Mouse (Mus musculus) midbrain, postnatal 0 days (tissue): Measurements from ENCODE around the gene Gm12830. TPM values are rescaled to one million over a fixed set of nuclear protein-coding genes. Genes with fewer than 3 reads are reported as not detected.

Experiments
- ATAC-seq: fragments of 200-750 bp; cut with Nextera tagmentation; 2 replicates; pipeline ENCODE4 v1.8.0; 2017; ENCODE audit warnings: moderate number of reproducible peaks, mild to moderate bottlenecking, moderate TSS enrichment, moderate library complexity; ENCODE audit not compliant: low FRiP score
- DNase-seq: peaks from one replicate; pipeline ENCODE4 v3.0.0-alpha.2; 2015; ENCODE audit warnings: low spot score
- H3K27ac ChIP-seq: fragments of 300-500 bp; sonication (generic); 2 replicates; pipeline ENCODE4 v1.5.1; 2014; ENCODE audit warnings: low read depth, mild to moderate bottlenecking, low read length, mixed read lengths
- H3K27me3 ChIP-seq: fragments of 300-500 bp; sonication (generic); 2 replicates; pipeline ENCODE4 v1.6.1; 2014; ENCODE audit warnings: low read length, control low read depth, mixed read lengths; ENCODE audit not compliant: insufficient read depth
- H3K36me3 ChIP-seq: fragments of 300-500 bp; sonication (generic); 2 replicates; pipeline ENCODE4 v1.6.1; 2014; ENCODE audit warnings: low read length, control low read depth, mixed read lengths; ENCODE audit not compliant: insufficient read depth
- H3K4me1 ChIP-seq: fragments of 300-500 bp; sonication (generic); 2 replicates; pipeline ENCODE4 v1.6.1; 2014; ENCODE audit warnings: mild to moderate bottlenecking, control low read depth, antibody characterized with exemption, low read length, mixed read lengths; ENCODE audit not compliant: insufficient read depth
- H3K4me2 ChIP-seq: fragments of 300-500 bp; sonication (generic); 2 replicates; pipeline ENCODE4 v1.6.1; 2014; ENCODE audit warnings: low read depth, mild to moderate bottlenecking, low read length, mixed read lengths; ENCODE audit not compliant: poor library complexity, severe bottlenecking
- H3K4me3 ChIP-seq: fragments of 300-500 bp; sonication (generic); 2 replicates; pipeline ENCODE4 v1.5.1; 2014; ENCODE audit warnings: low read depth, mild to moderate bottlenecking, low read length, moderate library complexity
- H3K9ac ChIP-seq: fragments of 300-500 bp; sonication (generic); replicated peaks from 2 replicates; pipeline ENCODE4 v1.6.1; 2014; ENCODE audit warnings: mild to moderate bottlenecking, low read length, moderate library complexity, mixed read lengths; ENCODE audit not compliant: poor library complexity, severe bottlenecking
- H3K9me3 ChIP-seq: fragments of 300-500 bp; sonication (generic); 2 replicates; pipeline ENCODE4 v1.6.1; 2016; ENCODE audit warnings: low read length, control low read depth
- CTCF ChIP-seq: IDR thresholded peaks from 2 replicates; pipeline ENCODE4 v1.5.1; 2016; ENCODE audit warnings: antibody characterized with exemption, mild to moderate bottlenecking
- WGBS: fragments of 180-500 bp; shearing (Covaris S2); extraction: QIAGEN DNeasy Blood & Tissue Kit; methylation state at CpG from one replicate; pipeline ENCODE4 v1.1.7; 2014; 5-methylcytosine and 5-hydroxymethylcytosine counted together
- polyA plus RNA-seq: library from polyadenylated mRNA; unstranded; fragments of >200 nt; fragmentation: Nextera tagmentation; extraction: Ambion mirVana; gene quantifications from 2 replicates; pipeline ENCODE4 v1.2.1, GENCODE M21; 2015
- total RNA-seq: library from RNA; depleted of rRNA; stranded (reverse); fragments of >200 nt; gene quantifications from 2 replicates; pipeline ENCODE4 v1.2.3, GENCODE M21; 2014; rRNA removed

Gm12830 gene
- total RNA-seq (not detected in 2 replicates), polyA plus RNA-seq (0.09 TPM in 1 of 2 replicates, not detected in the other)

DNA sequence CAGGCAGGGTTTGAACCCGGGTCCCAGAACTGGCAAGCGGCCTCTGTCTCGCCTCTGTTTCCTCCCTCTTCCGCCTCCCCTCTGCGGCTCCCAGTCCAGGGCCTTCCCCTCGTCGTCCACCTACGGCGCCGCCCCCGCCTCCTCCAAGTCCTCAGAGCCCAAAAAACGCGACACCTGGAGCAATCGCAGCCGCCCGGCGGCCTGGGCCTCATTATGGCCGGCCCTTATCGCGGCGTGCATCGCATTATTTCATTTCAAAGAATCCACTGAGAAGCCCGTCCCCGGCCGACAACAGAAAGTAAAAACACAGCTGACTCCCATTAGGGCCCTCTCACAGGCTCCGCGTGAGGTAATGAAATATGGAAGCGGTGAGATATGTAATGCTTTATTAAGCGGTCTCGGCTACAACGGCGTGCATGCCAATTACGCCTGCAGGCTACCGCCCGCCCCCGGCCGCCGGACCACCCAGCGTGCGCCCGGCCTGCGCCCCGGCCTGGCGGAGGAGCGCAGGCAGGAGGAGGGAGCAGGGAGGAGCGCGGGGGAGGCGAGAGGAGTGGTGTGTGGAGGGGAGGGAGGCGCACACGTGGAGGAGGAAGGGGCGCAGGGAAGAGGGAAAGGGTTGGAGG lies at the start of gene Gm12830:
Gene Gm12830 (plus strand): TSS at position 156 of the 626 bp plus-strand sequence.
- ATAC-seq = peak; percentile 80
- Histone ChIP-seq H3K36me3 (no peaks in the 10 kb centered on the region), H3K4me3 (peak within 1 kb of the TSS; percentile 47), H3K9ac (peak within 1 kb of the TSS; percentile 53), H3K4me1 (no peaks in the 10 kb centered on the region), H3K27ac (no peak within 1 kb of the TSS), H3K9me3 (no peaks in the 10 kb centered on the region), H3K4me2 (peak within 1 kb of the TSS; percentile 73), H3K27me3 (no peaks in the 10 kb centered on the region; the same call in 1 of the 2 replicates)
- TF ChIP-seq CTCF = no peak; the same call in 1 of the 2 replicates
- peak; percentile 58 for DNase-seq
- WGBS = 2% methylated on average over 43 of the region's 51 CpGs

DNA sequence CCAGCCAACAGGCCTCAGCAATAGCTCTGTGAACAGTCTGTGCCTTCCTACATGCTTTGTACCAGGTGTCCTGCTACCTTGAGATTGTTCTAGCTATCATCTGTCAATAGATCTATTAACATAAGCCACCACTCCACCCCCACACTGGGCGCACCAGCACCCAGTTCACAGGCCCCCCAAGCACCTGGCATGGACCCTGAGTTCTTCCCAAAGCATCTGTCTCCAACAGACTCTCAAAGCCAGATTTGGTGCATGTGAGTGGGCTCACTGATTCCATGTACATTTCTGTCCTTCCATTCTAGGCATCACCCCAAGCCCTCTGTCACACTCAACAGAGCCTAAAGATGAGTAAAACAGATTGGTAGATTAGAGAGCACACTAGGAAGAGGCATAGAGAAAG lies 48.2 kb upstream of the Gm12830 start:
- DNase-seq = no peak

DNA sequence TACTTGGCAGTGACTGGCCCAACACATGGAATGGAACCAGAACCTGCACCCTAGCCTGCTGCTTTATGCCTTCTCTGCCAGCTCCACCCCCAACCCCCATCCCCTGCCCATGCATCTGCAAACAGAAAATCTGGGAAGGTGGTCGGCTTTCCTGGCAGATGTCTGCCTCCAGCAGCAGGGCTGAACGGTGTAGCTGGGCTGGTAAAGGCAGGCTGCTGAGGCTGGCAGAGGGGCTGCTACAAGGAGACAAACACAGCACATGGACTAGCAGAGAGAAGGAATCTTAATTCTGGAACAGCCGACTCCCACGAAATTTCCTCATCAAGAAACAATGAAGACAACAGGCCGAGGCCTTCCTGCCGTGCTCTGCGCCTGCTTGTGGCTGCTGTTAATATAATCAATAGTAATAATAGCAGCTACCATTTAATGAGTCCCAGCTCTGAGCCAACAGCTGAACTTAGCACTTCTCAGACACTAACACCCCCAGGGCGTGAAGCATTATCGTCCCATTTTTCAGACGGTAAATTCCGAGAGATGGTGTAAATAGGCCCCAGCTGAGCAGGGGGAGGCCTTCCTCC lies 43.8 kb upstream of the Gm12830 start:
- ATAC-seq = no peak

More for the DNA sequence above, 48.2 kb upstream of the Gm12830 start:
- no peak overlapping the region for H3K27ac ChIP-seq
- no peak overlapping the region for H3K4me2 ChIP-seq
- H3K36me3 ChIP-seq = no peaks in the 10 kb centered on the region
- 91% methylated on average over 1 of the region's 1 CpGs for WGBS
- no peaks in the 10 kb centered on the region for H3K4me1 ChIP-seq
- H3K27me3 ChIP-seq = no peaks in the 10 kb centered on the region
- no peak for TF ChIP-seq CTCF
- no peaks in the 10 kb centered on the region for H3K9me3 ChIP-seq
- no peak for ATAC-seq
- no peak overlapping the region for H3K9ac ChIP-seq
- H3K4me3 ChIP-seq = no peak overlapping the region

DNA sequence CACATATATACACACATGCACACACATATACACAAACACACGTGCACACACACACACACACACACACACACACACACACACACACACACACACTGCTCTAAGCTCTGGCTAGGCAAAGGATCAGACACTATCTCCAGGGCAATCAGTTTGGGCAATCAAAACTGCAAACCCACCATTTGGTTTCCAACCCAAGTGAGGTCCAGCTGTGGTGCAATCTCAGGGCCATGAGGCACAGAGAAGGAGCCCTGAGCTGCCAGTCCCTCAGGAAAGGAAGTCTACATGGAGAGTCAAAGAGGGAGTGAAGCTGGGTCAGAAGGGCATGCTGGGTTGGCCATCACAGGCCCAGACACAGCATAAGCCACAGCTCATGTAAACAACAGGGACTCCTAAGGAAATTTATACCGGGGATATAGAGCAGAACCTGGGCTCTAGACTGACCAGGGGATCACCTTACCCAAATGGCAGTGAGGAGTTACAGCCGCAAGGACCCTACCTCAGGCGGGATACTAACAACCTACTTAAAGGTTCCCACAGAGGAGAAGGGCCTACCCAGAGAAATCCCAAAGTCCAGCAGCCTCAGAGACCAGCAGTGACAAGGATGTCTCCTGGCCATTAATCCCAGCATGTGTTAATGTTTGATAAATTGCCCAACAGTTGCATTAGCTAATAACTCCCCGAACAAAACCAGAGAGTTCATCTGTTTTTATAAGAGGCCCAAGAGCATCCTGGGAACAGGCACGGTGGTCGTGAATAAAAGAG lies 42.6 kb upstream of the Gm12830 start:
- Histone ChIP-seq H3K27ac (no peak overlapping the region), H3K9ac (no peak overlapping the region), H3K27me3 (no peaks in the 10 kb centered on the region), H3K4me3 (no peak overlapping the region), H3K36me3 (no peaks in the 10 kb centered on the region), H3K4me2 (no peak overlapping the region), H3K4me1 (no peaks in the 10 kb centered on the region), H3K9me3 (no peaks in the 10 kb centered on the region)
- no peak for ATAC-seq
- DNase-seq = no peak
- WGBS = 60% methylated on average over 7 of the region's 7 CpGs
- no peak for TF ChIP-seq CTCF

More for the DNA sequence above, 43.8 kb upstream of the Gm12830 start:
- H3K9ac ChIP-seq = no peak overlapping the region
- no peak overlapping the region for H3K27ac ChIP-seq
- no peaks in the 10 kb centered on the region for H3K4me1 ChIP-seq
- TF ChIP-seq CTCF = no peak
- H3K4me3 ChIP-seq = no peak overlapping the region
- WGBS = 56% methylated on average over 11 of the region's 11 CpGs
- no peak for DNase-seq
- H3K4me2 ChIP-seq = no peak overlapping the region
- H3K27me3 ChIP-seq = no peaks in the 10 kb centered on the region
- no peaks in the 10 kb centered on the region for H3K36me3 ChIP-seq
- no peaks in the 10 kb centered on the region for H3K9me3 ChIP-seq

DNA sequence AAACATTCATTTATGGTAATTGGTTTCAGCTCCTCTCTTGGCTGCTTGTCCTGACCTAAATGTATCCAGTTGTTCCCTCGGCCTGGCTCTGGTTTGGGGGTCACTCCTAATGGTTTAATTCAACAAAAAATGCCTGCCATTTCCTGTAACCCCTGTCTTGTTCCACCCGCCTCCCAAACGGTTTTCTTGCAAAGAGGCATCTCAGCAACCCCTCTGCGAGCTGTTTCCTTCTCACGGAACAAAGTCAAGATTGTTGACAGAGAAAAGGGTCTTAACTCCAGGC lies 42.1 kb upstream of the Gm12830 start:
- Histone ChIP-seq H3K36me3 (no peaks in the 10 kb centered on the region), H3K4me1 (no peaks in the 10 kb centered on the region), H3K27ac (no peak overlapping the region), H3K4me2 (no peak overlapping the region), H3K27me3 (no peaks in the 10 kb centered on the region), H3K9ac (no peak overlapping the region), H3K9me3 (no peaks in the 10 kb centered on the region), H3K4me3 (no peak overlapping the region)
- no peak for DNase-seq
- TF ChIP-seq CTCF = no peak
- ATAC-seq = no peak; the same call in 1 of the 2 replicates
- WGBS = 44% methylated on average over 5 of the region's 5 CpGs
